Mouse (Mus musculus) CH12.LX (cell line): ENCODE measurements around the gene Wnt5a. TPM values are rescaled to one million over a fixed set of nuclear protein-coding genes. Genes with fewer than 3 reads are reported as not detected.

Experiments
- DNase-seq: peaks from one replicate; pipeline ENCODE4 v3.0.0-alpha.2; 2013; ENCODE audit errors: extremely low read depth
- H3K27ac ChIP-seq: 2 replicates; pipeline ENCODE4 v1.5.1; 2012; ENCODE audit warnings: low read depth, mild to moderate bottlenecking, control low read depth, moderate library complexity; ENCODE audit not compliant: insufficient read depth
- H3K27me3 ChIP-seq: replicated peaks from 2 replicates; pipeline ENCODE3; 2012; ENCODE audit warnings: inconsistent platforms
- H3K36me3 ChIP-seq, 2 experiments: replicated peaks in 1 of 2; 2 replicates each; pipeline versions ENCODE3 to v1.6.1; 2012; ENCODE audit warnings: inconsistent platforms in 1 of 2, low read length in 1 of 2, mild to moderate bottlenecking in 1 of 2, mixed read lengths in 1 of 2, moderate library complexity in 1 of 2; ENCODE audit not compliant: control insufficient read depth in 1 of 2, insufficient read depth in 1 of 2
- H3K4me1 ChIP-seq, 2 experiments: 2 replicates each; pipeline ENCODE4 v1.6.1; 2012; ENCODE audit warnings: inconsistent platforms in 1 of 2, moderate library complexity in 1 of 2; ENCODE audit not compliant: insufficient read depth in 2 of 2, control insufficient read depth in 1 of 2
- H3K4me2 ChIP-seq: 2 replicates; pipeline ENCODE4 v1.6.1; 2012; ENCODE audit warnings: low read depth, mild to moderate bottlenecking, control low read depth; ENCODE audit not compliant: poor library complexity, insufficient read depth, severe bottlenecking
- H3K4me3 ChIP-seq, 3 experiments: fragments of 150-350 bp in 1 of 3; sonication (generic) in 1 of 3; replicated peaks in 1 of 3; 2 replicates each; pipeline versions ENCODE3 to v1.5.1; 2011 to 2012; ENCODE audit warnings: low read depth in 2 of 3, low read length in 2 of 3, mild to moderate bottlenecking in 2 of 3, moderate library complexity in 2 of 3, control low read depth in 1 of 3, improper control_type of control experiment in 1 of 3, inconsistent platforms in 1 of 3, mixed read lengths in 1 of 3; ENCODE audit not compliant: poor library complexity in 1 of 3
- H3K79me2 ChIP-seq: replicated peaks from 2 replicates; pipeline ENCODE4 v1.6.1; 2012; ENCODE audit warnings: mild to moderate bottlenecking, moderate library complexity; ENCODE audit not compliant: control insufficient read depth, poor library complexity, insufficient read depth, severe bottlenecking; ENCODE audit errors: extremely low read depth
- H3K9ac ChIP-seq: 2 replicates; pipeline ENCODE4 v1.6.1; 2012; ENCODE audit warnings: low read depth, mild to moderate bottlenecking, control low read depth, moderate library complexity; ENCODE audit not compliant: insufficient read depth
- H3K9me3 ChIP-seq: replicated peaks from 2 replicates; pipeline ENCODE3; 2012; ENCODE audit warnings: low read length, inconsistent platforms, mixed read lengths
- BHLHE40 ChIP-seq: IDR thresholded peaks from 2 replicates; pipeline ENCODE4 v1.6.1; 2011; ENCODE audit warnings: mild to moderate bottlenecking, low read depth, low read length, improper control_type of control experiment
- CHD1 ChIP-seq: IDR thresholded peaks from 2 replicates; pipeline ENCODE4 v1.6.1; 2012; ENCODE audit warnings: low read depth, low read length, improper control_type of control experiment, inconsistent platforms
- CHD2 ChIP-seq: IDR thresholded peaks from 2 replicates; pipeline ENCODE4 v1.6.1; 2011; ENCODE audit warnings: low read length, improper control_type of control experiment
- E2F4 ChIP-seq: IDR thresholded peaks from 2 replicates; pipeline ENCODE4 v1.6.1; 2011; ENCODE audit warnings: low read depth, low read length, improper control_type of control experiment; ENCODE audit not compliant: insufficient replicate concordance
- ELF1 ChIP-seq: IDR thresholded peaks from 2 replicates; pipeline ENCODE4 v1.6.1; 2014; ENCODE audit warnings: low read depth, mild to moderate bottlenecking, inconsistent platforms, low read length, improper control_type of control experiment
- ETS1 ChIP-seq: conservative IDR thresholded peaks from 2 replicates; pipeline ENCODE4 v1.6.1; 2012; ENCODE audit warnings: low read depth, mild to moderate bottlenecking, inconsistent platforms, low read length, improper control_type of control experiment, moderate library complexity
- HCFC1 ChIP-seq: IDR thresholded peaks from 2 replicates; pipeline ENCODE4 v1.6.1; 2012; ENCODE audit warnings: low read depth, mild to moderate bottlenecking, inconsistent platforms, low read length, improper control_type of control experiment
- JUN ChIP-seq: IDR thresholded peaks from 2 replicates; pipeline ENCODE4 v1.6.1; 2011; ENCODE audit warnings: low read depth, mild to moderate bottlenecking, low read length, improper control_type of control experiment, moderate library complexity; ENCODE audit not compliant: insufficient read depth
- MAZ ChIP-seq: IDR thresholded peaks from 2 replicates; pipeline ENCODE4 v1.6.1; 2012; ENCODE audit warnings: low read depth, mild to moderate bottlenecking, inconsistent platforms, low read length, improper control_type of control experiment, moderate library complexity
- MXI1 ChIP-seq: IDR thresholded peaks from 2 replicates; pipeline ENCODE4 v1.6.1; 2011; ENCODE audit warnings: mild to moderate bottlenecking, low read depth, low read length, improper control_type of control experiment
- MYC ChIP-seq: IDR thresholded peaks from 2 replicates; pipeline ENCODE4 v1.6.1; 2011; ENCODE audit warnings: low read depth, mild to moderate bottlenecking, improper control_type of control experiment, low read length
- NELFE ChIP-seq: IDR thresholded peaks from 2 replicates; pipeline ENCODE4 v1.6.1; 2011; ENCODE audit warnings: low read depth, low read length, improper control_type of control experiment
- NRF1 ChIP-seq: IDR thresholded peaks from 2 replicates; pipeline ENCODE4 v1.6.1; 2014; ENCODE audit warnings: low read depth, mild to moderate bottlenecking, inconsistent platforms, low read length, improper control_type of control experiment, moderate library complexity
- PAX5 ChIP-seq: IDR thresholded peaks from 2 replicates; pipeline ENCODE4 v1.6.1; 2012; ENCODE audit warnings: low read length, inconsistent platforms, mixed read lengths
- POLR2A ChIP-seq: IDR thresholded peaks from 2 replicates; pipeline ENCODE4 v1.6.1; 2011; ENCODE audit warnings: low read depth, mild to moderate bottlenecking, improper control_type of control experiment, low read length
- POLR2AphosphoS2 ChIP-seq: IDR thresholded peaks from 2 replicates; pipeline ENCODE4 v1.6.1; 2011; ENCODE audit warnings: low read depth, low read length, improper control_type of control experiment
- RCOR1 ChIP-seq: conservative IDR thresholded peaks from 2 replicates; pipeline ENCODE4 v1.6.1; 2012; ENCODE audit warnings: low read depth, mild to moderate bottlenecking, inconsistent platforms, low read length, improper control_type of control experiment
- TBP ChIP-seq: conservative IDR thresholded peaks from 2 replicates; pipeline ENCODE4 v1.6.1; 2011; ENCODE audit warnings: low read depth, low read length, improper control_type of control experiment
- USF1 ChIP-seq: IDR thresholded peaks from 2 replicates; pipeline ENCODE4 v1.6.1; 2014; ENCODE audit warnings: low read depth, mild to moderate bottlenecking, inconsistent platforms, low read length, improper control_type of control experiment
- USF2 ChIP-seq: conservative IDR thresholded peaks from 2 replicates; pipeline ENCODE4 v1.6.1; 2011; ENCODE audit warnings: low read depth, low read length, improper control_type of control experiment
- ZC3H11A ChIP-seq: IDR thresholded peaks from 2 replicates; pipeline ENCODE4 v1.6.1; 2012; ENCODE audit warnings: low read depth, mild to moderate bottlenecking, inconsistent platforms, low read length, improper control_type of control experiment
- ZKSCAN1 ChIP-seq: IDR thresholded peaks from 2 replicates; pipeline ENCODE4 v1.6.1; 2012; ENCODE audit warnings: low read depth, inconsistent platforms, low read length, improper control_type of control experiment, borderline replicate concordance
- ZMIZ1 ChIP-seq: IDR thresholded peaks from 2 replicates; pipeline ENCODE4 v1.6.1; 2012; ENCODE audit warnings: low read depth, mild to moderate bottlenecking, inconsistent platforms, low read length, improper control_type of control experiment
- dilution Hi-C: fragments of 300-500 bp; cut with MboI; formaldehyde crosslinking; loops from 2 replicates; pipeline ENCODE4 v1.14.3; 2020; ENCODE audit warnings: low sequenced_read_pairs; ENCODE audit not compliant: extremely low pct_unique_long_range_greater_than_20kb, extremely low pct_ligation_motif_present
- in situ Hi-C: fragments of 300-500 bp; cut with MboI; formaldehyde crosslinking; loops from 3 replicates; pipeline ENCODE4 v1.14.3; 2019; ENCODE audit warnings: low sequenced_read_pairs, low pct_ligation_motif_present, low pct_unique_long_range_greater_than_20kb, mixed read lengths
- polyA plus RNA-seq: library from polyadenylated mRNA; unstranded; fragments of >175 nt; gene quantifications from 2 replicates; pipeline ENCODE4 v1.2.1, GENCODE M21; 2012; ENCODE audit warnings: low read depth; ENCODE audit not compliant: insufficient read length
- total RNA-seq, 2 experiments: library from RNA; depleted of rRNA; stranded (reverse); fragments of 300-350 nt in 1 of 2; fragments of >200 nt in 1 of 2; gene quantifications; 2 replicates each; pipeline ENCODE4 v1.2.3; 2012 to 2014

Gene Wnt5a
- total and polyA plus RNA-seq, 3 experiments: not detected

DNA sequence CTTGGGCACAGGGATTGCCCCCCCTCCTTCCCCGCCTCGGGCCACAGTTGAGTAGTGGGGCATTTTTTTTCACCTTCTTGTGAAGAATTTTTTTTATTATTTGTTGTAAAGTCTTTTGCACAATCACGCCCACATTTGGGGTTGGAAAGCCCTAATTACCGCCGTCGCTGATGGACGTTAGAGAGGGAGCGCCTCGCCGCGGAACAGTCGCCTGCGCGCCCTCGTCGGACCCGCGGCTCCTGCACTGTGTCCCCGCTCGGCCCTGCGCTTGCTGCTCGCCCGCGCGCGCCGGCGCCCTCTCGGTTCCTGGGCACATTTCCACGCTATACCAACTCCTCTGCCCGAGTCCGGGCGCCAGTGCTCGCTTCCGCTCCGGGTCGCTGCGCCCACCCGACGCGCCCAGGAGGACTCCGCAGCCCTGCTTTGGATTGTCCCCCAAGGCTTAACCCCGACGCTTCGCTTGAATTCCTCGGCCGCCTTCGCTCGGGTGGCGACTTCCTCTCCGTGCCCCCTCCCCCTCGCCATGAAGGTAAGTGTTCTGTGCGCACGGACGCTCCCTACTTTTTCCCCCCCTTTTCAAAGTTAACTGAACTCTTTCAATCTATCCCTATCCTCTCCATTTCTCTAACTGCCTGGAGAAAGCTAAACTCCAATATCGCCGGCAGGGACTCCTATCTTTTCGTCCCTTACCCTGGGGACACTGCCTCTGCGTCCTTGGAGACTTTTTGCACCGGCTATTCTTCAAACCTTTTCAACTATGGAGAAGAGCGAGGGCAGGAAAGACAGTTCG lies 1.2 kb downstream of the Wnt5a start:
- Histone ChIP-seq H3K4me3 (no peak overlapping the region), H3K9ac (no peak overlapping the region), H3K4me1 (no peaks in the 10 kb centered on the region), H3K9me3 (peaks cover 96% of the 10 kb centered on the region), H3K27me3 (no peaks in the 10 kb centered on the region), H3K36me3 (no peaks in the 10 kb centered on the region), H3K79me2 (no peaks in the 10 kb centered on the region), H3K27ac (no peak overlapping the region), H3K4me2 (no peak overlapping the region)
- DNase-seq: no peak
- dilution Hi-C loops (no loop called here), in situ Hi-C loops (no loop called here)
- TF ChIP-seq RCOR1 (no peak), BHLHE40 (no peak), POLR2AphosphoS2 (no peak), JUN (no peak), NRF1 (no peak), CHD2 (no peak), NELFE (no peak), ELF1 (no peak), ZKSCAN1 (no peak), CHD1 (no peak), MXI1 (no peak), E2F4 (no peak), PAX5 (no peak), USF2 (no peak), HCFC1 (no peak), POLR2A (no peak), ZMIZ1 (no peak), MAZ (no peak), TBP (no peak)

DNA sequence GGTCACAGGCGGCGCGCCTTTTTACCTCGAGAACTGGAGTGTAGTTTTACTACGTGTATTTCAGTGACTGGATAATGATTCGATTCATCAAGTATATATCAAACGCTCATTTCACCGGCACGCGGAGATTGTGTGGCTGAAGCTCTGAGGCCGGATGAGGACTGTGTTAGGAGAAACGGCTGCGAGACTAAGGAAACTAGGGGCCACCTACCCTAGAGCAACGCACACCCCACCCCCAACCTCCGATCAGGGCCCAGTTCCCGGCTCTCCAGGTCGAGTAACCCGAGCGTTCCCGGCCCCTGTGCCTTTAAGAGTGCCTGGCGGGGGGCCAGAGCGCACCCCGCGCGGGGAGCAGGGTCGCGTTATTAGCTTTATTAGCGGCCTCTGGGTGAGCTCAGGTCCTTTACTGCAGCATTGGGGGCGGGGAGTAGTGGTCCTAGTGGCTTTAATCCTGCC lies 1.9 kb downstream of the Wnt5a start:
- no peaks in the 10 kb centered on the region for H3K27me3 ChIP-seq
- in situ Hi-C loops (no loop called here), dilution Hi-C loops (no loop called here)
- no peaks in the 10 kb centered on the region for H3K79me2 ChIP-seq
- TF ChIP-seq MAZ (no peak), ETS1 (no peak), ZC3H11A (no peak), ELF1 (no peak), PAX5 (no peak), NELFE (no peak), MYC (no peak), USF1 (no peak), JUN (no peak), RCOR1 (no peak), NRF1 (no peak)
- TF ChIP-seq, all 38 proteins: peak for 0
- Histone ChIP-seq H3K36me3 (no peaks in the 10 kb centered on the region), H3K27ac (no peak overlapping the region), H3K4me1 (no peaks in the 10 kb centered on the region), H3K4me3 (no peak overlapping the region), H3K4me2 (no peak overlapping the region), H3K9ac (no peak overlapping the region), H3K9me3 (peaks cover 95% of the 10 kb centered on the region)
- DNase-seq: no peak
